Mouse (Mus musculus) c-Kit-positive CD71-positive TER-119-negative erythroid progenitor cells, embryonic 14.5 days (primary cell): ENCODE data around the gene 2510039O18Rik.
A peak's percentile ranks its signal among the peaks of the same experiment; 100 is the strongest.

Source experiments
- DNase-seq: peaks from one replicate; pipeline ENCODE4 v3.0.0-alpha.2; 2013; ENCODE audit warnings: low read depth

The 2510039O18Rik gene

GRCm38 (mm10) chr4:147937021-147937420 is 3.7 kb upstream of the 2510039O18Rik start:
- no peak for DNase-seq

- no peak for DNase-seq
Measured at GRCm38 (mm10) chr4:147937486-147937885, 3.2 kb upstream of the 2510039O18Rik start.

GRCm38 (mm10) chr4:147938148-147939096 is 2.3 kb upstream of the 2510039O18Rik start:
- no peak for DNase-seq

GRCm38 (mm10) chr4:147940111-147940510 is 584 bp upstream of the 2510039O18Rik start:
- no peak for DNase-seq

- DNase-seq, result no peak
Measured at GRCm38 (mm10) chr4:147941045-147942020, 638 bp downstream of the 2510039O18Rik start.

GRCm38 (mm10) chr4:147943005-147943404 is 2.3 kb downstream of the 2510039O18Rik start:
- no peak for DNase-seq

- no peak for DNase-seq
Measured at GRCm38 (mm10) chr4:147947511-147947910, 6.8 kb downstream of the 2510039O18Rik start.

- peak; percentile 44 for DNase-seq
Measured at GRCm38 (mm10) chr4:147953590-147953989, 12.9 kb downstream of the 2510039O18Rik start.

GRCm38 (mm10) chr4:147957141-147957540 is 16.4 kb downstream of the 2510039O18Rik start:
- no peak for DNase-seq

- peak; percentile 73 for DNase-seq
Measured at GRCm38 (mm10) chr4:147959881-147960831, 19.5 kb downstream of the 2510039O18Rik start.

GRCm38 (mm10) chr4:147962781-147963180 is 22.1 kb downstream of the 2510039O18Rik start:
- DNase-seq, result no peak

- DNase-seq, result no peak
Measured at GRCm38 (mm10) chr4:147963623-147964022, 22.9 kb downstream of the 2510039O18Rik start.

- DNase-seq, result no peak
Measured at GRCm38 (mm10) chr4:147965712-147966111, 25.0 kb downstream of the 2510039O18Rik start.

- no peak for DNase-seq
Measured at GRCm38 (mm10) chr4:147968816-147969215, 28.1 kb downstream of the 2510039O18Rik start.

GRCm38 (mm10) chr4:147969337-147969736 is 28.6 kb downstream of the 2510039O18Rik start:
- no peak for DNase-seq

- DNase-seq, result no peak
Measured at GRCm38 (mm10) chr4:147976237-147976636, 35.5 kb downstream of the 2510039O18Rik start.

- DNase-seq, result no peak
Measured at GRCm38 (mm10) chr4:147977726-147978125, 37.0 kb downstream of the 2510039O18Rik start.

- no peak for DNase-seq
Measured at GRCm38 (mm10) chr4:147978391-147978790, 37.7 kb downstream of the 2510039O18Rik start.

- no peak for DNase-seq
Measured at GRCm38 (mm10) chr4:147979441-147979860, 38.8 kb downstream of the 2510039O18Rik start.

- peak; percentile 30 for DNase-seq
Measured at GRCm38 (mm10) chr4:147985205-147986132, 44.8 kb downstream of the 2510039O18Rik start, which contains the start of gene Nppb. TSS of gene Nppb (plus strand) at chr4:147985788.
